8 mouse cellular contexts compared by ENCODE assay signal in genomic region chr3:145988684-145989575, GRCm38 (mm10). TPM values are rescaled to one million over a fixed set of nuclear protein-coding genes. Genes with fewer than 3 reads are reported as not detected.
DNase-seq lines count a peak whose midpoint lies in the region; ATAC-seq and TF ChIP-seq lines count a peak whose summit lies in the region.

No protein-coding gene starts in this region.

- no peak for TF ChIP-seq RAD21 in CH12.LX (IDR thresholded peaks at IDR 0.05; ENCODE audit: low read depth, low read length)

- peaks cover 2% of the 10 kb centered on the region; the same call in 1 of the 2 replicates for H3K27me3 ChIP-seq in heart, adult 2 months (ENCODE audit: control insufficient read depth, insufficient read depth, low read length)
- H3K27me3 ChIP-seq in CH12.LX (replicated peaks), result peaks cover 2% of the 10 kb centered on the region
- H3K27me3 ChIP-seq in forebrain, embryonic 12.5 days, result peaks cover 18% of the 10 kb centered on the region
- no peaks in the 10 kb centered on the region for H3K27me3 ChIP-seq in limb, embryonic 15.5 days
- H3K27me3 ChIP-seq in stomach, embryonic 15.5 days (replicated peaks), result no peaks in the 10 kb centered on the region

- TF ChIP-seq CTCF in heart, adult 2 months (IDR thresholded peaks at IDR 0.05), result no peak
- TF ChIP-seq CTCF in CH12.LX (conservative IDR thresholded peaks at IDR 0.05 in 1 of 2, IDR thresholded peaks at IDR 0.05 in 1 of 2; ENCODE audit: low read depth in 2 of 2, low read length in 2 of 2), result no peak

- H3K9me3 ChIP-seq in CH12.LX (replicated peaks; ENCODE audit: low read length), result peaks cover 20% of the 10 kb centered on the region
- H3K9me3 ChIP-seq in forebrain, embryonic 12.5 days, result no peaks in the 10 kb centered on the region
- no peaks in the 10 kb centered on the region for H3K9me3 ChIP-seq in limb, embryonic 15.5 days
- H3K9me3 ChIP-seq in stomach, embryonic 15.5 days, result no peaks in the 10 kb centered on the region

- H3K79me2 ChIP-seq in heart, adult 2 months (replicated peaks; ENCODE audit: control insufficient read depth, insufficient read depth, low read length), result no peaks in the 10 kb centered on the region
- H3K79me2 ChIP-seq in CH12.LX (replicated peaks; ENCODE audit: control insufficient read depth, extremely low read depth, insufficient read depth, poor library complexity, severe bottlenecking), result no peaks in the 10 kb centered on the region

- H3K36me3 ChIP-seq in heart, adult 2 months (ENCODE audit: control insufficient read depth, insufficient read depth, low read length), result no peaks in the 10 kb centered on the region
- H3K36me3 ChIP-seq in CH12.LX (replicated peaks in 1 of 2; ENCODE audit: control insufficient read depth in 1 of 2, insufficient read depth in 1 of 2, low read length in 1 of 2), result no peaks in the 10 kb centered on the region
- no peaks in the 10 kb centered on the region for H3K36me3 ChIP-seq in forebrain, embryonic 12.5 days (replicated peaks)
- H3K36me3 ChIP-seq in limb, embryonic 15.5 days, result no peaks in the 10 kb centered on the region
- no peaks in the 10 kb centered on the region for H3K36me3 ChIP-seq in stomach, embryonic 15.5 days

- TF ChIP-seq POLR2A in heart, adult 2 months (IDR thresholded peaks at IDR 0.05; ENCODE audit: insufficient read depth, low read depth, low read length), result no peak; the same call in 1 of the 2 replicates
- TF ChIP-seq POLR2A in CH12.LX (IDR thresholded peaks at IDR 0.05; ENCODE audit: low read depth, low read length), result no peak

- dilution Hi-C loops in CH12.LX (cut with MboI; ENCODE audit: extremely low pct_ligation_motif_present, extremely low pct_unique_long_range_greater_than_20kb, low sequenced_read_pairs), result no loop called here

- 2% methylated on average over 45 of the region's 45 CpGs for WGBS in heart, adult 2 months
- WGBS in forebrain, embryonic 12.5 days, result 1% methylated on average over 43 of the region's 45 CpGs
- under 1% methylated on average over 44 of the region's 45 CpGs for WGBS in limb, embryonic 15.5 days
- under 1% methylated on average over 45 of the region's 45 CpGs for WGBS in stomach, embryonic 15.5 days

- H3K4me3 ChIP-seq in heart, adult 2 months, result peak overlapping the region; percentile 72
- H3K4me3 ChIP-seq in CH12.LX (replicated peaks in 1 of 3; ENCODE audit: low read depth in 2 of 3, low read length in 2 of 3, poor library complexity in 1 of 3), result peak overlapping the region in 1 of 3 experiments; percentile 5
- peak overlapping the region; percentile 74 for H3K4me3 ChIP-seq in forebrain, embryonic 12.5 days (replicated peaks)
- H3K4me3 ChIP-seq in limb, embryonic 15.5 days, result peak overlapping the region; percentile 68
- H3K4me3 ChIP-seq in stomach, embryonic 15.5 days (replicated peaks), result peak overlapping the region; percentile 66

- in situ Hi-C loops in CH12.LX (cut with MboI; ENCODE audit: low pct_ligation_motif_present, low pct_unique_long_range_greater_than_20kb, low sequenced_read_pairs), result no loop called here

- H3K27ac ChIP-seq in heart, adult 2 months, result peak overlapping the region; percentile 87
- no peak overlapping the region for H3K27ac ChIP-seq in CH12.LX (ENCODE audit: insufficient read depth, low read depth)
- H3K27ac ChIP-seq in forebrain, embryonic 12.5 days, result peak overlapping the region; percentile 68; the same call in 1 of the 2 replicates
- peak overlapping the region; percentile 90 for H3K27ac ChIP-seq in limb, embryonic 15.5 days
- peak overlapping the region; percentile 96 for H3K27ac ChIP-seq in stomach, embryonic 15.5 days

- peak overlapping the region; percentile 82 for H3K9ac ChIP-seq in heart, adult 2 months (ENCODE audit: low read depth, low read length)
- H3K9ac ChIP-seq in CH12.LX (ENCODE audit: insufficient read depth, low read depth), result no peak overlapping the region
- peak overlapping the region; percentile 72 for H3K9ac ChIP-seq in forebrain, embryonic 12.5 days
- H3K9ac ChIP-seq in limb, embryonic 15.5 days, result peak overlapping the region; percentile 64
- H3K9ac ChIP-seq in stomach, embryonic 15.5 days, result peak overlapping the region; percentile 71

- TF ChIP-seq EP300 in heart, adult 2 months (IDR thresholded peaks at IDR 0.05; ENCODE audit: insufficient read depth, low read depth, low read length), result no peak
- no peak for TF ChIP-seq EP300 in CH12.LX (IDR thresholded peaks at IDR 0.05; ENCODE audit: low read length)

- H3K4me2 ChIP-seq in CH12.LX (ENCODE audit: insufficient read depth, low read depth, poor library complexity, severe bottlenecking), result no peak overlapping the region
- H3K4me2 ChIP-seq in forebrain, embryonic 12.5 days, result peak overlapping the region; percentile 84
- H3K4me2 ChIP-seq in limb, embryonic 15.5 days, result peak overlapping the region; percentile 93
- peak overlapping the region; percentile 79 for H3K4me2 ChIP-seq in stomach, embryonic 15.5 days

- intact Hi-C loops in heart, adult 2 months (cut with DNase I), result loop anchor here (1.0 to 5.0 kb wide), 2 partner anchors 26 to 37 kb away; no protein-coding TSS in a partner anchor
- intact Hi-C loops in heart, postnatal 36 days (cut with DNase I), result loop anchor here (2.0 to 5.0 kb wide), 2 partner anchors 24 to 37 kb away; no protein-coding TSS in a partner anchor

- DNase-seq in heart, adult 2 months, result no peak
- DNase-seq in heart, postnatal 36 days, result no peak
- DNase-seq in CH12.LX (ENCODE audit: extremely low read depth), result peak; percentile 55
- DNase-seq in spleen, postnatal 10 days (ENCODE audit: low spot score in 2 of 2), result no peak
- DNase-seq in T-cell, adult 2 months (ENCODE audit: low spot score), result no peak

- no peaks in the 10 kb centered on the region; the same call in 1 of the 2 replicates for H3K4me1 ChIP-seq in heart, adult 2 months (ENCODE audit: control insufficient read depth, insufficient read depth, low read length)
- peaks cover 3 to 17% of the 10 kb centered on the region in 2 experiments; a peak in 3 of 4 replicates for H3K4me1 ChIP-seq in CH12.LX (ENCODE audit: control insufficient read depth in 1 of 2, insufficient read depth in 2 of 2)
- peaks cover 24% of the 10 kb centered on the region for H3K4me1 ChIP-seq in forebrain, embryonic 12.5 days
- peaks cover 30% of the 10 kb centered on the region for H3K4me1 ChIP-seq in limb, embryonic 15.5 days
- peaks cover 12% of the 10 kb centered on the region; the same call in 1 of the 2 replicates for H3K4me1 ChIP-seq in stomach, embryonic 15.5 days

- peak; percentile 39; the same call in 1 of the 2 replicates for ATAC-seq in forebrain, embryonic 12.5 days (ENCODE audit: low FRiP score)
- ATAC-seq in limb, embryonic 15.5 days (ENCODE audit: insufficient number of reproducible peaks, low FRiP score, low TSS enrichment, low read depth), result peak; percentile 22
- no peak; the same call in 1 of the 2 replicates for ATAC-seq in stomach, embryonic 15.5 days (ENCODE audit: insufficient read depth, low FRiP score, low read depth)

TF ChIP-seq in CH12.LX, 34 proteins besides CTCF, POLR2A, EP300 and RAD21:
- no peak for TF ChIP-seq ZC3H11A (IDR thresholded peaks at IDR 0.05; ENCODE audit: low read depth, low read length)
- TF ChIP-seq HCFC1 (IDR thresholded peaks at IDR 0.05; ENCODE audit: low read depth, low read length), result no peak
- no peak for TF ChIP-seq ZMIZ1 (IDR thresholded peaks at IDR 0.05; ENCODE audit: low read depth, low read length)
- TF ChIP-seq CHD2 (IDR thresholded peaks at IDR 0.05; ENCODE audit: low read length), result no peak
TF ChIP-seq in CH12.LX: peak in this region for 0.

RNA-seq across cellular contexts. Expression of gene Syde2, which starts 1.3 kb away (rescaled TPM):
- 10 to 100 TPM; 13.8 to 15.8 TPM for total RNA-seq in heart, adult 2 months (2021)
- polyA plus RNA-seq in heart, adult 2 months (2012; rRNA removed), result 7.5 and 13.4 TPM in 2 replicates
- total RNA-seq in heart, postnatal 36 days (2021), result 10 to 100 TPM; 13.8 to 18.6 TPM
- total RNA-seq in CH12.LX (2012; rRNA removed) (not detected in 2 replicates), CH12.LX (2014; rRNA removed) (0.30 and 0.31 TPM in 2 replicates)
- 0.10 TPM in 2 replicates for polyA plus RNA-seq in CH12.LX (2012; ENCODE audit: insufficient read length, low read depth)
- 0.97 and 1.5 TPM in 2 replicates for polyA plus RNA-seq in forebrain, embryonic 12.5 days (2016; fragmentation: Nextera tagmentation; extraction: Ambion mirVana)
- 1.7 and 1.8 TPM in 2 replicates for polyA plus RNA-seq in limb, embryonic 15.5 days (2015; fragmentation: Nextera tagmentation; extraction: Ambion mirVana)
- 2.0 and 2.1 TPM in 2 replicates for polyA plus RNA-seq in stomach, embryonic 15.5 days (2015; fragmentation: Nextera tagmentation; extraction: Ambion mirVana)

RNA-seq across cellular contexts. Expression of gene 2410004B18Rik, which starts 51.1 kb away (rescaled TPM):
- total RNA-seq in heart, adult 2 months (2021), result 10 to 100 TPM; 17.9 to 20.8 TPM
- polyA plus RNA-seq in heart, adult 2 months (2012; rRNA removed), result 9.0 and 9.2 TPM in 2 replicates
- 10 to 100 TPM; 16.0 to 16.6 TPM for total RNA-seq in heart, postnatal 36 days (2021)
- total RNA-seq in CH12.LX (2012; rRNA removed), result 51.9 and 77.1 TPM in 2 replicates
- 123 and 155 TPM in 2 replicates for total RNA-seq in CH12.LX (2014; rRNA removed)
- 130 and 138 TPM in 2 replicates for polyA plus RNA-seq in CH12.LX (2012; ENCODE audit: insufficient read length, low read depth)
- 63.0 and 64.4 TPM in 2 replicates for polyA plus RNA-seq in forebrain, embryonic 12.5 days (2016; fragmentation: Nextera tagmentation; extraction: Ambion mirVana)
- polyA plus RNA-seq in limb, embryonic 15.5 days (2015; fragmentation: Nextera tagmentation; extraction: Ambion mirVana), result 43.2 and 45.7 TPM in 2 replicates
- 47.6 and 49.0 TPM in 2 replicates for polyA plus RNA-seq in stomach, embryonic 15.5 days (2015; fragmentation: Nextera tagmentation; extraction: Ambion mirVana)
